Mouse (Mus musculus) splenic B cell, adult 2 months (primary cell): ENCODE measurements around the gene Olfr78.

Experiments used
- DNase-seq: peaks from one replicate; pipeline ENCODE4 v3.0.0-alpha.2; 2011; ENCODE audit warnings: low read depth, low spot score
- H3K27me3 ChIP-seq: 2 replicates; pipeline ENCODE4 v1.6.1; 2012; ENCODE audit warnings: mild to moderate bottlenecking, low read length, moderate library complexity, mixed read lengths; ENCODE audit not compliant: control insufficient read depth, poor library complexity, insufficient read depth, severe bottlenecking
- H3K36me3 ChIP-seq: 2 replicates; pipeline ENCODE4 v1.6.1; 2012; ENCODE audit warnings: mild to moderate bottlenecking, low read length, moderate library complexity, mixed read lengths; ENCODE audit not compliant: control insufficient read depth, poor library complexity, insufficient read depth, severe bottlenecking

Gene Olfr78

DNA sequence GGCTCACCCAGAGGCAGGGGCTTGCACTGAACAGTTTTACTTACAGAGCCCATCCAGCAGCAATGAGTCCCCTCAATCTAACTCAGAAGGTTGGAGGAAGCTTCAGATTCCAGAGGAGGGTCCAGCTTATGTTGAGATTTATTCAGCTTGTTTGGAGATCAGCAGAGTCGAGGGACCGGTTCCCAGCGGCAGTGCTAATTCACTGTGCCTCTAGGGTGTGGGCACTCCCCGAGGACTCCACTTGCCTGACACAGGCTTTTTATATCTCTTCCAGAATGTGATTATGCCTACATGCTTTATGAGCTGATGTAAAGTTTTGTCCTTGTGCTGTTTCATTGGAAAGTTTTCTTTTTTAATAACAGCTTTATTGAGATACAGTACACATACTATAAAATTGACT lies at the start of gene Olfr78, which contains the start of gene Olfr560:
Gene Olfr78 (minus strand): TSS at position 206 of the 400 bp plus-strand sequence.
Gene Olfr560 (minus strand): TSS at position 101 of the 400 bp plus-strand sequence.
- no peak for DNase-seq

GRCm38 (mm10) chr7:102803180-102803579 lies 43.9 kb upstream of the Olfr78 start, which contains the start of gene Olfr564:
Gene Olfr564 (plus strand): TSS chr7:102803480.
- no peaks in the 10 kb centered on the region for H3K36me3 ChIP-seq
- no peak for DNase-seq
- H3K27me3 ChIP-seq: no peaks in the 10 kb centered on the region

More for the DNA sequence above, at the start of gene Olfr78, which contains the start of gene Olfr560:
- H3K27me3 ChIP-seq: no peaks in the 10 kb centered on the region
- no peaks in the 10 kb centered on the region for H3K36me3 ChIP-seq

- H3K36me3 ChIP-seq: no peaks in the 10 kb centered on the region
- DNase-seq: no peak
- no peaks in the 10 kb centered on the region for H3K27me3 ChIP-seq
Measured at GRCm38 (mm10) chr7:102770921-102771320, 11.7 kb upstream of the Olfr78 start, which contains the start of gene Olfr561. Gene Olfr561 (plus strand): TSS chr7:102771221.

DNA sequence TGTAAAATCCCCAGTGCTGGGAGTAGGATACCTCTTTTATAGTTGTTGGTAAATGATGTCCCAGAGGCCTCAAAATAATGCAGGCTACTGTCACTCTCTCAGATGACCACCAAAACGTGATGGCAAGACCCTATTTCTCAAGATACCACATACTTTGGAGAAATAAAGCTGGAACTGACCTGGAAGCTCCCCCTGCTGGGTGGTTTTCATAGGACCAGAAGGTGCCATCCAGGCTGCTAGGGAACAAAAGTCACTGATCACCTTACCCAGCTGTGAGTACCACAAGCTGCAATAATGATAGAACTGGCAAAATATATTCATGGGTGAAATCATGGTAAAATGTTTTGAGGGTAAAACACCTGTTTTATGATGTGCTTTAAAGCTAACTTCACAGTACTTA lies 7.2 kb downstream of the Olfr78 start:
- DNase-seq: peak; percentile 5
- Histone ChIP-seq H3K36me3 (no peaks in the 10 kb centered on the region), H3K27me3 (no peaks in the 10 kb centered on the region)

- no peaks in the 10 kb centered on the region for H3K27me3 ChIP-seq
- no peak for DNase-seq
- no peaks in the 10 kb centered on the region for H3K36me3 ChIP-seq
Measured at GRCm38 (mm10) chr7:102737705-102738104, 21.6 kb downstream of the Olfr78 start.

GRCm38 (mm10) chr7:102733793-102734192 lies 25.5 kb downstream of the Olfr78 start:
- no peak for DNase-seq
- H3K27me3 ChIP-seq: no peaks in the 10 kb centered on the region

GRCm38 (mm10) chr7:102727391-102727790 lies 31.9 kb downstream of the Olfr78 start, which contains the start of gene Olfr559:
Gene Olfr559 (minus strand): TSS chr7:102727491.
- no peak for DNase-seq

More at GRCm38 (mm10) chr7:102733793-102734192, 25.5 kb downstream of the Olfr78 start:
- no peaks in the 10 kb centered on the region for H3K36me3 ChIP-seq

DNA sequence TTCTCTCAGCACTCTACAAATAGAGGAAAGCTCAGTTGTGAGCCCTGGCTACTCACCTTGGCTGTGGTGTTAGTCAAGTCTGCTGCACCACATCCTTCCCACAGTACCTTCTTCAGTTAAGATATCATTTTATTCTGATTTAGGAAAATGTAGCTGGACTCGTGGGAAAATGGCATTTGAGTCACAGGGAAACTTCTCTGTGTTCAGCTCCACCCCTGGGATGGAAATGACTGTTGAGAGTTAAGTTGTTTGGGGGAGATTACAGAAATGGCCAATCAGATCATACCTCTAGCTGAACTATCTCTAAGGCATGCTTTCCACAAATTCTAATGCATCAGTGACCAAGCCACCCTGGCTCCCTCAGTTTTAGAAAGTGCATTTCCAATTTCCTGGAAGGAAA lies 40.3 kb downstream of the Olfr78 start, which contains the start of gene Olfr33:
Gene Olfr33 (minus strand): TSS at position 101 of the 400 bp plus-strand sequence.
- H3K27me3 ChIP-seq: no peaks in the 10 kb centered on the region
- DNase-seq: no peak
- H3K36me3 ChIP-seq: no peaks in the 10 kb centered on the region

More at GRCm38 (mm10) chr7:102727391-102727790, 31.9 kb downstream of the Olfr78 start, which contains the start of gene Olfr559:
- Histone ChIP-seq H3K36me3 (no peaks in the 10 kb centered on the region), H3K27me3 (no peaks in the 10 kb centered on the region)

- no peaks in the 10 kb centered on the region for H3K27me3 ChIP-seq
- DNase-seq: no peak
- H3K36me3 ChIP-seq: no peaks in the 10 kb centered on the region
Measured at GRCm38 (mm10) chr7:102701915-102702314, 57.4 kb downstream of the Olfr78 start, which contains the start of gene Olfr558. Gene Olfr558 (plus strand): TSS chr7:102702215.

DNA sequence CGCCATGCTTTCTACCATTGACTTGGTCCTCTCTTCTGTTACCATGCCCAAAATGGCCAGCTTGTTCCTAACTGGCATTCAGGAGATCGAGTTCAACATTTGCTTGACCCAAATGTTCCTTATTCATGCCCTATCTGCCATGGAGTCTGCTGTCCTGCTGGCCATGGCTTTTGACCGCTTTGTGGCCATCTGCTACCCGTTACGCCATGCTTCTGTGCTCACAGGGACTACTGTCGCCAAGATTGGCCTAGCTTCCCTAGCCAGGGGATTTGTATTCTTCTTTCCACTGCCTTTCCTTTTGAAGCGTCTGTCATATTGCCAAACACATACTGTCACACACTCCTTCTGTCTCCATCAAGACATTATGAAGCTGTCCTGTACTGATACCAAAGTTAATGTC lies 60.8 kb downstream of the Olfr78 start:
- Histone ChIP-seq H3K36me3 (no peaks in the 10 kb centered on the region), H3K27me3 (no peaks in the 10 kb centered on the region)
- no peak for DNase-seq

DNA sequence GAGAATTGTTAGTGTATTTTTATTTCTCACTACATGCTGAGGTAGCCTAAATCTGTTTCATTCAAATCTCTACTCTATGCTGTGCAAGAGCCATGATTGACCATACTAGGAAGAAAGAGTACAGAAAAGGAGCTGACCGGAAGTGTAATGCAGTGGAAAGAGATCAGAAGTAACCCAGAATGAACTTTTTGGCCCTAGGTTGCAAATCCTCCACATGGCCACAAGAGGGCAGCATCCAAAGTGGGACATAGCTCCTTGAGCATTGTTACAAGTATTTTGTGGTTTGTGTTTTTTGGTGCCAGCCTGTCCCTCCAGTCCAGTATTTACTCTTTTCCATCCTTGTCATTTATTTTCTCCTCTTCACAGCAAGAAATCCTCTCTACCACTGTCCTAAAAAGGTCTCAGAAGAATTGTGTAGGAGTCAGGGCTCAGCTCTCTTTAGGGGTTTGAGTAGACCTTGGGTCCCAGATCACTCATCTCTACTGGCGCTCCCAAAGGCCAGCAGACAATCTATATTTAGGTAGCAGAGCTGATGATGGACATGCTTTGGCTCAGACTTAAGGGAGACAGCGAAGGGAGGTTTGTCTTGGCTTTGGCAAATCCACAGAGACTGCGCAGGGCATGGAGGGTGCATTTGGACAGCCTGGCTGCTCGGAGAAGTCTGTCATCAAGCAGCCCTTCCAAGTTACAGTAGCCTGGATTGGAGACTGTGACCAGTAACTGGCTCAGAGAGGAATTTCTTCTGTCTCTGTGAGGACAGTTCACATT lies 63.7 kb downstream of the Olfr78 start, which contains the start of gene Olfr557:
Gene Olfr557 (plus strand): TSS at position 553 of the 768 bp plus-strand sequence.
- Histone ChIP-seq H3K27me3 (no peaks in the 10 kb centered on the region), H3K36me3 (no peaks in the 10 kb centered on the region)
- peak; percentile 71 for DNase-seq
